Mouse (Mus musculus): ENCODE measurements around the gene Vax2.

Gene Vax2

GRCm38 (mm10) chr6:83711725-83712475 lies 836 bp downstream of the Vax2 start:
- DNase-seq (ENCODE audit: low read depth, low spot score), result peak; percentile 38

- peak; percentile 16 for DNase-seq (ENCODE audit: low read depth, low spot score)
These were observed 2.4 kb downstream of the Vax2 start for GRCm38 (mm10) chr6:83713271-83714136.

- DNase-seq (ENCODE audit: low read depth, low spot score), result peak; percentile 17
These were observed 3.4 kb downstream of the Vax2 start for GRCm38 (mm10) chr6:83714221-83715123.

GRCm38 (mm10) chr6:83715461-83716196 lies 4.6 kb downstream of the Vax2 start:
- DNase-seq (ENCODE audit: low read depth, low spot score), result peak; percentile 69

GRCm38 (mm10) chr6:83717026-83717425 lies 6.0 kb downstream of the Vax2 start:
- DNase-seq (ENCODE audit: low read depth, low spot score), result peak; percentile 15

GRCm38 (mm10) chr6:83722526-83722925 lies 11.5 kb downstream of the Vax2 start:
- no peak for DNase-seq (ENCODE audit: low read depth, low spot score)

GRCm38 (mm10) chr6:83727178-83727577 lies 16.1 kb downstream of the Vax2 start:
- DNase-seq (ENCODE audit: low read depth, low spot score), result peak; percentile 79

- DNase-seq (ENCODE audit: low read depth, low spot score), result peak; percentile 69
These were observed 17.4 kb downstream of the Vax2 start for GRCm38 (mm10) chr6:83728488-83728887.

GRCm38 (mm10) chr6:83729350-83729970 lies 18.4 kb downstream of the Vax2 start:
- DNase-seq (ENCODE audit: low read depth, low spot score), result no peak

- peak; percentile 82 for DNase-seq (ENCODE audit: low read depth, low spot score)
These were observed 20.1 kb downstream of the Vax2 start for GRCm38 (mm10) chr6:83731128-83731527.

GRCm38 (mm10) chr6:83737311-83737710 lies 26.2 kb downstream of the Vax2 start:
- DNase-seq (ENCODE audit: low read depth, low spot score), result peak; percentile 67

GRCm38 (mm10) chr6:83738596-83738995 lies 27.5 kb downstream of the Vax2 start:
- DNase-seq (ENCODE audit: low read depth, low spot score), result no peak

GRCm38 (mm10) chr6:83742761-83743160 lies 31.7 kb downstream of the Vax2 start, which contains the start of gene Atp6v1b1:
Atp6v1b1 (plus strand) TSS chr6:83742990.
- no peak for DNase-seq (ENCODE audit: low read depth, low spot score)

GRCm38 (mm10) chr6:83743212-83743611 lies 32.1 kb downstream of the Vax2 start:
- DNase-seq (ENCODE audit: low read depth, low spot score), result no peak

- DNase-seq (ENCODE audit: low read depth, low spot score), result no peak
These were observed 33.1 kb downstream of the Vax2 start for GRCm38 (mm10) chr6:83744126-83744525.

- DNase-seq (ENCODE audit: low read depth, low spot score), result peak; percentile 43
These were observed 33.5 kb downstream of the Vax2 start for GRCm38 (mm10) chr6:83744557-83744956.

GRCm38 (mm10) chr6:83745466-83745865 lies 34.4 kb downstream of the Vax2 start:
- DNase-seq (ENCODE audit: low read depth, low spot score), result no peak

- DNase-seq (ENCODE audit: low read depth, low spot score), result no peak
These were observed 38.2 kb downstream of the Vax2 start for GRCm38 (mm10) chr6:83749286-83749685.

GRCm38 (mm10) chr6:83750171-83750684 lies 39.2 kb downstream of the Vax2 start:
- DNase-seq (ENCODE audit: low read depth, low spot score), result peak; percentile 64

GRCm38 (mm10) chr6:83756051-83756450 lies 45.0 kb downstream of the Vax2 start:
- DNase-seq (ENCODE audit: low read depth, low spot score), result no peak

Data from R1 (cell line).